Mouse (Mus musculus): Measurements from ENCODE around the gene Olfr702. TPM values are rescaled to one million over a fixed set of nuclear protein-coding genes. Genes with fewer than 3 reads are reported as not detected.

The Olfr702 gene
- polyA plus RNA-seq (2012; rRNA removed) (not detected in 2 replicates), polyA plus RNA-seq (2014; fragmentation: Nextera tagmentation; extraction: Ambion mirVana) (not detected in 2 replicates)

GRCm38 (mm10) chr7:106833793-106834192, at the start of gene Olfr702:
Gene Olfr702 (minus strand): TSS chr7:106833893.
- Histone ChIP-seq H3K27me3 (ENCODE audit: control insufficient read depth, insufficient read depth, low read length) (no peaks in the 10 kb centered on the region), H3K9ac (ENCODE audit: low read depth, low read length, severe bottlenecking) (no peak within 1 kb of the TSS), H3K36me3 (ENCODE audit: control insufficient read depth, insufficient read depth, low read length) (no peaks in the 10 kb centered on the region), H3K9me3 (ENCODE audit: control insufficient read depth, low read length) (no peaks in the 10 kb centered on the region), H3K4me1 (ENCODE audit: control insufficient read depth, insufficient read depth, low read length) (no peaks in the 10 kb centered on the region), H3K27ac (replicated peaks; ENCODE audit: low read depth, low read length) (no peak within 1 kb of the TSS), H3K4me3 (replicated peaks; ENCODE audit: low read length) (no peak within 1 kb of the TSS), H3K4me2 (replicated peaks; ENCODE audit: low read depth, low read length, severe bottlenecking) (no peak within 1 kb of the TSS)
- ATAC-seq (ENCODE audit: low FRiP score, low read depth) (no peak), DNase-seq (ENCODE audit: low spot score) (no peak)
- no peak for TF ChIP-seq POLR2A (IDR thresholded peaks at IDR 0.05; ENCODE audit: borderline replicate concordance, extremely low read depth, insufficient read depth, insufficient read length)

GRCm38 (mm10) chr7:106876791-106877190, 43.1 kb upstream of the Olfr702 start, which contains the start of gene Olfr705:
Gene Olfr705 (minus strand): TSS chr7:106876891.
- ATAC-seq (ENCODE audit: low FRiP score, low read depth) (no peak), DNase-seq (ENCODE audit: low spot score) (no peak)
- Histone ChIP-seq H3K27ac (replicated peaks; ENCODE audit: low read depth, low read length) (no peak within 1 kb of the TSS), H3K36me3 (ENCODE audit: control insufficient read depth, insufficient read depth, low read length) (no peaks in the 10 kb centered on the region), H3K9me3 (ENCODE audit: control insufficient read depth, low read length) (no peaks in the 10 kb centered on the region), H3K4me2 (replicated peaks; ENCODE audit: low read depth, low read length, severe bottlenecking) (no peak within 1 kb of the TSS), H3K4me1 (ENCODE audit: control insufficient read depth, insufficient read depth, low read length) (no peaks in the 10 kb centered on the region), H3K4me3 (replicated peaks; ENCODE audit: low read length) (no peak within 1 kb of the TSS), H3K27me3 (ENCODE audit: control insufficient read depth, insufficient read depth, low read length) (no peaks in the 10 kb centered on the region), H3K9ac (ENCODE audit: low read depth, low read length, severe bottlenecking) (no peak within 1 kb of the TSS)
- no peak for TF ChIP-seq POLR2A (IDR thresholded peaks at IDR 0.05; ENCODE audit: borderline replicate concordance, extremely low read depth, insufficient read depth, insufficient read length)
- 76% methylated on average over 3 of the region's 3 CpGs for WGBS

GRCm38 (mm10) chr7:106862885-106863284, 29.2 kb upstream of the Olfr702 start, which contains the start of gene Olfr704:
Gene Olfr704 (plus strand): TSS chr7:106863185.
- no peak within 1 kb of the TSS for H3K9ac ChIP-seq (ENCODE audit: low read depth, low read length, severe bottlenecking)
- no peaks in the 10 kb centered on the region for H3K9me3 ChIP-seq (ENCODE audit: control insufficient read depth, low read length)
- H3K27ac ChIP-seq (replicated peaks; ENCODE audit: low read depth, low read length), result no peak within 1 kb of the TSS
- no peak for DNase-seq (ENCODE audit: low spot score)
- no peaks in the 10 kb centered on the region for H3K27me3 ChIP-seq (ENCODE audit: control insufficient read depth, insufficient read depth, low read length)
- H3K36me3 ChIP-seq (ENCODE audit: control insufficient read depth, insufficient read depth, low read length), result no peaks in the 10 kb centered on the region
- TF ChIP-seq POLR2A (IDR thresholded peaks at IDR 0.05; ENCODE audit: borderline replicate concordance, extremely low read depth, insufficient read depth, insufficient read length), result no peak
- H3K4me1 ChIP-seq (ENCODE audit: control insufficient read depth, insufficient read depth, low read length), result no peaks in the 10 kb centered on the region
- no peak for ATAC-seq (ENCODE audit: low FRiP score, low read depth)
- no peak within 1 kb of the TSS for H3K4me2 ChIP-seq (replicated peaks; ENCODE audit: low read depth, low read length, severe bottlenecking)
- H3K4me3 ChIP-seq (replicated peaks; ENCODE audit: low read length), result no peak within 1 kb of the TSS

- ATAC-seq (ENCODE audit: low FRiP score, low read depth), result no peak
- no peak for DNase-seq (ENCODE audit: low spot score)
- Histone ChIP-seq H3K9me3 (ENCODE audit: control insufficient read depth, low read length) (no peaks in the 10 kb centered on the region), H3K4me3 (replicated peaks; ENCODE audit: low read length) (no peak within 1 kb of the TSS), H3K4me1 (ENCODE audit: control insufficient read depth, insufficient read depth, low read length) (no peaks in the 10 kb centered on the region), H3K27me3 (ENCODE audit: control insufficient read depth, insufficient read depth, low read length) (no peaks in the 10 kb centered on the region), H3K4me2 (replicated peaks; ENCODE audit: low read depth, low read length, severe bottlenecking) (no peak within 1 kb of the TSS), H3K27ac (replicated peaks; ENCODE audit: low read depth, low read length) (no peak within 1 kb of the TSS), H3K36me3 (ENCODE audit: control insufficient read depth, insufficient read depth, low read length) (no peaks in the 10 kb centered on the region), H3K9ac (ENCODE audit: low read depth, low read length, severe bottlenecking) (no peak within 1 kb of the TSS)
- WGBS, result 56% methylated on average over 2 of the region's 2 CpGs
- no peak for TF ChIP-seq POLR2A (IDR thresholded peaks at IDR 0.05; ENCODE audit: borderline replicate concordance, extremely low read depth, insufficient read depth, insufficient read length)
These were observed 9.4 kb upstream of the Olfr702 start, which contains the start of gene Olfr703 for GRCm38 (mm10) chr7:106843060-106843459. Gene Olfr703 (plus strand): TSS chr7:106843360.

GRCm38 (mm10) chr7:106818414-106818813, 15.3 kb downstream of the Olfr702 start:
- no peak for ATAC-seq (ENCODE audit: low FRiP score, low read depth)
- H3K4me2 ChIP-seq (replicated peaks; ENCODE audit: low read depth, low read length, severe bottlenecking), result no peak overlapping the region
- H3K4me3 ChIP-seq (replicated peaks; ENCODE audit: low read length), result no peak overlapping the region
- H3K9ac ChIP-seq (ENCODE audit: low read depth, low read length, severe bottlenecking), result no peak overlapping the region
- no peaks in the 10 kb centered on the region for H3K27me3 ChIP-seq (ENCODE audit: control insufficient read depth, insufficient read depth, low read length)
- no peak overlapping the region for H3K27ac ChIP-seq (replicated peaks; ENCODE audit: low read depth, low read length)
- no peaks in the 10 kb centered on the region for H3K9me3 ChIP-seq (ENCODE audit: control insufficient read depth, low read length)
- no peaks in the 10 kb centered on the region for H3K4me1 ChIP-seq (ENCODE audit: control insufficient read depth, insufficient read depth, low read length)
- no peak for TF ChIP-seq POLR2A (IDR thresholded peaks at IDR 0.05; ENCODE audit: borderline replicate concordance, extremely low read depth, insufficient read depth, insufficient read length)
- DNase-seq (ENCODE audit: low spot score), result no peak
- no peaks in the 10 kb centered on the region for H3K36me3 ChIP-seq (ENCODE audit: control insufficient read depth, insufficient read depth, low read length)

GRCm38 (mm10) chr7:106815775-106816174, 17.9 kb downstream of the Olfr702 start:
- Histone ChIP-seq H3K27ac (replicated peaks; ENCODE audit: low read depth, low read length) (no peak overlapping the region), H3K27me3 (ENCODE audit: control insufficient read depth, insufficient read depth, low read length) (no peaks in the 10 kb centered on the region)

More at GRCm38 (mm10) chr7:106815775-106816174, 17.9 kb downstream of the Olfr702 start:
- ATAC-seq (ENCODE audit: low FRiP score, low read depth) (no peak), DNase-seq (ENCODE audit: low spot score) (peak; percentile 37)
- Histone ChIP-seq H3K4me1 (ENCODE audit: control insufficient read depth, insufficient read depth, low read length) (no peaks in the 10 kb centered on the region), H3K9me3 (ENCODE audit: control insufficient read depth, low read length) (no peaks in the 10 kb centered on the region), H3K4me2 (replicated peaks; ENCODE audit: low read depth, low read length, severe bottlenecking) (no peak overlapping the region), H3K36me3 (ENCODE audit: control insufficient read depth, insufficient read depth, low read length) (no peaks in the 10 kb centered on the region), H3K9ac (ENCODE audit: low read depth, low read length, severe bottlenecking) (no peak overlapping the region), H3K4me3 (replicated peaks; ENCODE audit: low read length) (no peak overlapping the region)
- TF ChIP-seq POLR2A (IDR thresholded peaks at IDR 0.05; ENCODE audit: borderline replicate concordance, extremely low read depth, insufficient read depth, insufficient read length), result no peak
- WGBS, result 48% methylated on average over 2 of the region's 2 CpGs
